Mouse (Mus musculus) NIH3T3 (cell line): ENCODE data around the gene Hipk2.

Experiments used
- DNase-seq: peaks from one replicate; pipeline ENCODE4 v3.0.0-alpha.2; 2012; ENCODE audit warnings: low read depth

Hipk2 gene

GRCm38 (mm10) chr6:38902820-38903439, 27.0 kb upstream of the Hipk2 start:
- no peak for DNase-seq

- no peak for DNase-seq
Measured at GRCm38 (mm10) chr6:38901636-38902035, 25.7 kb upstream of the Hipk2 start.

GRCm38 (mm10) chr6:38901152-38901551, 25.2 kb upstream of the Hipk2 start:
- no peak for DNase-seq

- DNase-seq, result no peak
Measured at GRCm38 (mm10) chr6:38900479-38901126, 24.6 kb upstream of the Hipk2 start.

- DNase-seq, result no peak
Measured at GRCm38 (mm10) chr6:38900073-38900472, 24.1 kb upstream of the Hipk2 start.

GRCm38 (mm10) chr6:38893615-38894014, 17.6 kb upstream of the Hipk2 start:
- DNase-seq, result no peak

GRCm38 (mm10) chr6:38892017-38892416, 16.1 kb upstream of the Hipk2 start:
- DNase-seq, result no peak

- DNase-seq, result no peak
Measured at GRCm38 (mm10) chr6:38889156-38889555, 13.2 kb upstream of the Hipk2 start.

GRCm38 (mm10) chr6:38887436-38887835, 11.5 kb upstream of the Hipk2 start:
- no peak for DNase-seq

GRCm38 (mm10) chr6:38885132-38885531, 9.2 kb upstream of the Hipk2 start:
- DNase-seq, result no peak

GRCm38 (mm10) chr6:38884482-38884881, 8.5 kb upstream of the Hipk2 start:
- no peak for DNase-seq

GRCm38 (mm10) chr6:38882728-38883171, 6.8 kb upstream of the Hipk2 start:
- peak; percentile 59 for DNase-seq

GRCm38 (mm10) chr6:38881975-38882374, 6.0 kb upstream of the Hipk2 start:
- no peak for DNase-seq

GRCm38 (mm10) chr6:38881468-38881867, 5.5 kb upstream of the Hipk2 start:
- DNase-seq, result no peak

GRCm38 (mm10) chr6:38877674-38878073, 1.7 kb upstream of the Hipk2 start:
- DNase-seq, result no peak

- peak; percentile 78 for DNase-seq
Measured at GRCm38 (mm10) chr6:38875258-38876070, 501 bp downstream of the Hipk2 start, which contains the start of gene Tbxas1. Gene Tbxas1 (plus strand): TSS chr6:38875404.

- DNase-seq, result peak; percentile 64
Measured at GRCm38 (mm10) chr6:38874565-38875257, 1.3 kb downstream of the Hipk2 start.

GRCm38 (mm10) chr6:38874035-38874434, 1.9 kb downstream of the Hipk2 start:
- peak; percentile 91 for DNase-seq

GRCm38 (mm10) chr6:38873316-38873715, 2.6 kb downstream of the Hipk2 start:
- DNase-seq, result no peak

- DNase-seq, result no peak
Measured at GRCm38 (mm10) chr6:38871051-38871450, 4.9 kb downstream of the Hipk2 start.

- no peak for DNase-seq
Measured at GRCm38 (mm10) chr6:38870070-38870469, 5.9 kb downstream of the Hipk2 start.

- DNase-seq, result no peak
Measured at GRCm38 (mm10) chr6:38868974-38869373, 7.0 kb downstream of the Hipk2 start.
